Mouse (Mus musculus) neural tube, embryonic 14.5 days (tissue): ENCODE measurements around the gene Zfp541. TPM values are rescaled to one million over a fixed set of nuclear protein-coding genes. Genes with fewer than 3 reads are reported as not detected.
A peak's percentile ranks its signal among the peaks of the same experiment; 100 is the strongest.

Experiments used
- ATAC-seq: fragments of 200-750 bp; cut with Nextera tagmentation; 2 replicates; pipeline ENCODE4 v1.8.0; 2017; ENCODE audit warnings: low read depth, mild to moderate bottlenecking, moderate TSS enrichment, moderate library complexity
- H3K27ac ChIP-seq: fragments of 300-500 bp; sonication (generic); 2 replicates; pipeline ENCODE4 v1.5.1; 2014; ENCODE audit warnings: low read depth, mild to moderate bottlenecking, control low read depth, low read length, moderate library complexity, mixed read lengths
- H3K27me3 ChIP-seq: fragments of 300-500 bp; sonication (generic); 2 replicates; pipeline ENCODE4 v1.6.1; 2014; ENCODE audit warnings: low read length; ENCODE audit not compliant: control insufficient read depth, insufficient read depth
- H3K36me3 ChIP-seq: fragments of 300-500 bp; sonication (generic); 2 replicates; pipeline ENCODE4 v1.6.1; 2014; ENCODE audit warnings: low read length, mixed read lengths; ENCODE audit not compliant: control insufficient read depth, insufficient read depth
- H3K4me1 ChIP-seq: fragments of 300-500 bp; sonication (generic); 2 replicates; pipeline ENCODE4 v1.6.1; 2014; ENCODE audit warnings: low read length; ENCODE audit not compliant: control insufficient read depth, insufficient read depth
- H3K4me2 ChIP-seq: fragments of 300-500 bp; sonication (generic); 2 replicates; pipeline ENCODE4 v1.6.1; 2014; ENCODE audit warnings: mild to moderate bottlenecking, low read depth, low read length, control low read depth
- H3K4me3 ChIP-seq: fragments of 300-500 bp; sonication (generic); 2 replicates; pipeline ENCODE4 v1.5.1; 2014; ENCODE audit warnings: low read depth, low read length, control low read depth, mixed read lengths
- H3K9ac ChIP-seq: fragments of 300-500 bp; sonication (generic); replicated peaks from 2 replicates; pipeline ENCODE4 v1.6.1; 2014; ENCODE audit warnings: low read depth, mild to moderate bottlenecking, control low read depth, low read length, mixed read lengths
- H3K9me3 ChIP-seq: fragments of 300-500 bp; sonication (generic); 2 replicates; pipeline ENCODE4 v1.6.1; 2016; ENCODE audit warnings: low read length; ENCODE audit not compliant: control insufficient read depth
- WGBS: fragments of 180-500 bp; shearing (Covaris S2); extraction: QIAGEN DNeasy Blood & Tissue Kit; methylation state at CpG from one replicate; pipeline ENCODE4 v1.1.7; 2014; 5-methylcytosine and 5-hydroxymethylcytosine counted together
- polyA plus RNA-seq: library from polyadenylated mRNA; unstranded; fragments of >200 nt; fragmentation: Nextera tagmentation; extraction: Ambion mirVana; gene quantifications from 2 replicates; pipeline ENCODE4 v1.2.1, GENCODE M21; 2014

Zfp541 gene
- polyA plus RNA-seq, 1 experiment from 2014 or later, result 0.07 TPM

DNA sequence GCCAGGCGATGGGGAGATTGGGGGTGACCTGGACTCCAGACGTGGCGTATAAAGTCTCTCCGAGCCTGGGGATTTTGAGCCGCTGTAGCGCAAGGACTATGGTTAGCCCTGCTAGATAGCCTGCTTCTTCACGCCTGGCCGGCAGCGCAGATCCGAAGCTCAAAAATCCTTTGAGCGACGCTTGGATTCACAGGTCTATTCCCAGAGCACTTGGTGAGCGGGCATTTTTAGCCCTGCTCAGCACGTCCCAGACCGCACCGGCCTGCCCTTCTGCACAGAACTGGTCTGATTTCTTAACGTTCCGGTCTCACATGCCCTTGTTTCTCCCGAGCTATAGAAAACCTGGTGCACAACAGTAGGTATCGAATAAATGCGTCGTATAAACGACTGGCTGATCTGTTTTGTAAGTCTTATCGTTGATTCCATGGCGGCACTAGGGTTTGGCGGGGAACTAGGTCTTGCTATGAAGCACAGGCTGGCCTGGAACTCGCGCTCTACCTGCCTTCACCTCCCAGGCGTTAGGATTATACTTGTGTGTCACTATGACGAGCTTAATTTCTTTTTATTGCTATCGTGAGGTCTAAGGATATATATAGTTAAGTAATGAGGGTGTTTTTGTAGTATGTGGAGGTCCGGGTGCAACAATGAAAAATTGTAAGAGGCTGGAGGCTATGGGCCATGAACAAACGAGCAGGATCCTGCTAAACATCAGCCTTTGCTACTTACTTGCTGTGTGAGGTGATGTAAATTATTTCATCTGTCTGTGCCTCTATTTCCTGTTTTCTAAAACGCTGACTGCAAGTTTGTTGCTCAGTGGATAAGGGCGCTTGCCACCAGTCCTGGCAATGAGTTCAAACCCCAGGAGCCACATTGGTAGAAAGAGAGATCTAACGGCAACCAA lies 12.7 kb upstream of the Zfp541 start:
- no peaks in the 10 kb centered on the region for H3K9me3 ChIP-seq
- WGBS, result 8% methylated on average over 36 of the region's 36 CpGs
- no peaks in the 10 kb centered on the region for H3K36me3 ChIP-seq
- H3K4me1 ChIP-seq, result peaks cover 36% of the 10 kb centered on the region
- peak overlapping the region; percentile 81 for H3K27ac ChIP-seq
- H3K27me3 ChIP-seq, result no peaks in the 10 kb centered on the region
- peak overlapping the region; percentile 76 for H3K4me2 ChIP-seq
- H3K4me3 ChIP-seq, result peak overlapping the region; percentile 82
- peak; percentile 0; the same call in 1 of the 2 replicates for ATAC-seq
- peak overlapping the region; percentile 100 for H3K9ac ChIP-seq

DNA sequence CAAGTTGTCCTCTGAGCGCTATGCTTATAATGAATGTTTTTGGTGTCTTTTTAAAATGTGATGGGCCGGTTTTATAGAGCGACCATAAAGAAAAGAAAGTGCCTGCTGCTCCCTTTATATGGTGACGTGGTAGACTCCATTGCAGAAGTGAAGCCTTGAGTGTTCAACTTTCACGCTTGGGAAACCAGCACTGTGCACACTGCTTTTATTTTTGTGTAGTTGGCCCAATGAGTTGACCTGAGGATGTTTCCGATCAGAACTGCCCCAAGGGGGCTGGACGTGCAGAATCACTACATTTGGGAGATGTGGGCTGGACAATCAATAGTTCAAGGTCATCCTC lies 12.1 kb upstream of the Zfp541 start:
- H3K27me3 ChIP-seq, result no peaks in the 10 kb centered on the region
- WGBS, result 77% methylated on average over 7 of the region's 7 CpGs
- no peak overlapping the region for H3K9ac ChIP-seq
- H3K9me3 ChIP-seq, result no peaks in the 10 kb centered on the region
- no peaks in the 10 kb centered on the region for H3K36me3 ChIP-seq
- peaks cover 35% of the 10 kb centered on the region for H3K4me1 ChIP-seq
- ATAC-seq, result no peak
- peak overlapping the region; percentile 76 for H3K4me2 ChIP-seq
- H3K4me3 ChIP-seq, result peak overlapping the region; percentile 82
- no peak overlapping the region for H3K27ac ChIP-seq

DNA sequence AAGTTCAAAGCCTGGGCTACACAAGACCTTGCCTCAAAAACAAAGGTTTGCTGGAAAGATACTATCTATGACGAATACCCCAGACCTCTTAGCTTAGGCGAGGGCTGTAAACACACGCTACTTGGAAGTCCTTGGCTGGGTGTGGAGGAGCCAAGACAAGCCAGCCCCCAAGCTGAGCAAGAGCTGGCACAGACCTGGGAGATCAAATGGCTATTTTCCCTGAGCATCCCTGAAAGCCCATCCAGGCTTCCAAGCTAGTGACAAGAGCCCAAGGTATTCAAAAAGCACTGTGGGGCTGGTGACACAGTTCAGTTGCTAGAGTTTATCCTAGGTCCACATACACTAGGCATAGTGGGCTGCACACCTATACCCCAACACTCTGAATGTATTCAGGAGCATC lies 11.0 kb upstream of the Zfp541 start:
- H3K27ac ChIP-seq, result no peak overlapping the region
- H3K4me1 ChIP-seq, result peaks cover 24% of the 10 kb centered on the region
- H3K36me3 ChIP-seq, result no peaks in the 10 kb centered on the region
- ATAC-seq, result no peak
- no peak overlapping the region for H3K4me2 ChIP-seq
- H3K27me3 ChIP-seq, result no peaks in the 10 kb centered on the region
- no peak overlapping the region for H3K9ac ChIP-seq
- H3K9me3 ChIP-seq, result no peaks in the 10 kb centered on the region
- H3K4me3 ChIP-seq, result no peak overlapping the region
- WGBS, result 94% methylated on average over 3 of the region's 3 CpGs

DNA sequence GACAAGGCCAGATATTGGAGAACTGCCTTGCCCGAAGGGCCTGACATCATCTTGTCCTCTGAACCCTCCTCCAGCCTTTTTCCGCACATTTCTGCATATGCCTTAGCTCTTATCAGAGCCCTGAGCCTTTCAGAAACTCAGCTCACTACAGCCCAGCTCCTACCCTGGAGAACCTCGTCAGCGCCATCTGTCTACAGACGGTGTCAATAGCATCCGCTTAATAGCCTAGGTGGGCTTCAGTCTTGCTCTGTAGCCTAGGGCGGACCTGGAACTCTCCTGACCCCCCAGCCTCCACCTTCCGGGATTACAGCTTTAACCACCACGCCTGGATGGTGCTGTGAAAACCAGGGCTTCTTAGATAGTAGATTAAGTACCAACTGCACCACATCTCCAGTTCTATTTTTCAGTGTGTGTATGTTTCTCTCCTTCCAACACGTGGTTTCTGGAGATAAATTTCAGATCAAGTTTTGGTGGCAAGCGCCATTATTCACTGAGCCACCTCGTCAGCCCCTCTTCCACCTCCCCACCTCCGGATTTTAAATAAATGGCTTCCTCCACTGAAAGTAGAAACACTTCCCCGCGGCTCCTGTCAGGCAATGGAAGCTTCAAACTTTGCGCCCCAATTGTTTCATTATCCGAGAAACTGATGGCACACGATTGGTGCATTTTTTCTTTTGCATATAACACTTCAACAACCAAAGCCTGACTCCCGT lies 9.6 kb upstream of the Zfp541 start:
- WGBS, result 8% methylated on average over 19 of the region's 19 CpGs
- peaks cover 18% of the 10 kb centered on the region for H3K4me1 ChIP-seq
- peak overlapping the region; percentile 43 for H3K4me3 ChIP-seq
- peak overlapping the region; percentile 59 for H3K4me2 ChIP-seq
- H3K9me3 ChIP-seq, result no peaks in the 10 kb centered on the region
- H3K9ac ChIP-seq, result no peak overlapping the region; the same call in 1 of the 2 replicates
- H3K27me3 ChIP-seq, result no peaks in the 10 kb centered on the region
- 0 out of 2 replicates have a peak overlapping the region, but pooled peaks have one; percentile 52 for H3K27ac ChIP-seq
- no peaks in the 10 kb centered on the region for H3K36me3 ChIP-seq
- ATAC-seq, result no peak

DNA sequence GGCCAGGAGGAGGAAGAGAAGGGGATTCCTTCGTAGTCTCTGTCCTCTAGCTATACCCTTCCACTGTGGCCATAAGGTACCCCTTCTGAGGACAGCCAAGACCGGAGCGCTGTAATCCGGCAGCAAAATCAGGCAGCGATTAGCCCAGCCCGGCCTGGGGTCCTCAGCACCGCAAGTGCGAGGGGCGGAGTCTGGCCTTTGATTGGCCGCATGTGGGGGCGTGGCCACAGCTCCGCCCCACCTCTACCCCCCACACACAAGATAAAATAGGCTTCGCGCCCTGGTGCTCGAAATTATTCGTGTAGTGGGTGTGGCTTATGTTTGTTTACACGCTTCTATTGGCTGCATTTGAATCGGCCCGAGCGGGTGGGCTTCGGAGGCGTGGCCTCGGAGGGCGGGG lies 8.9 kb upstream of the Zfp541 start:
- Histone ChIP-seq H3K4me1 (peaks cover 18% of the 10 kb centered on the region), H3K9ac (no peak overlapping the region; the same call in 1 of the 2 replicates), H3K4me3 (peak overlapping the region; percentile 43), H3K27ac (0 out of 2 replicates have a peak overlapping the region, but pooled peaks have one; percentile 52), H3K36me3 (no peaks in the 10 kb centered on the region), H3K9me3 (no peaks in the 10 kb centered on the region), H3K4me2 (peak overlapping the region; percentile 59), H3K27me3 (no peaks in the 10 kb centered on the region)
- ATAC-seq, result peak; percentile 87
- WGBS, result under 1% methylated on average over 22 of the region's 24 CpGs

DNA sequence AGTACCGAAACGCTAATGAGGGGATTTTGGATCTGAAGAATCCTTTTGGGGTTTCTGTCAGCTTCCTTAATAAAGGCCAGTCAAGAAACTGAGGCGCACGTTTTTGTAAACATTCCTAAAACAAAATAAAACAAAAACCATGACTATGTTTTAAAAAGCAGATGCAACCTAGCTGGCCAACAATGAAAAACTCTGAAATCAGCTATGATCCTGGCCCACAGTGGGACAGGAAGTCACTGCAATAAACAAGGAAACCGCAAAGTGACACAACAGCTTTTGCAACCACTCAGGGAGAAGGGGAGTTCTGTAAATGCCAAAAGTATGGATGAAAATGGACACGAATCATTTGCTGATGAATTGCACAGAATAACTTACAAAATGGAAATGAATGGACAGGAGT lies 8.5 kb upstream of the Zfp541 start:
- Histone ChIP-seq H3K4me1 (peaks cover 18% of the 10 kb centered on the region), H3K4me3 (peak overlapping the region; percentile 43), H3K9me3 (no peaks in the 10 kb centered on the region), H3K27me3 (no peaks in the 10 kb centered on the region), H3K27ac (0 out of 2 replicates have a peak overlapping the region, but pooled peaks have one; percentile 52), H3K4me2 (peak overlapping the region; percentile 59), H3K36me3 (no peaks in the 10 kb centered on the region), H3K9ac (no peak overlapping the region)
- ATAC-seq, result no peak
- WGBS, result 12% methylated on average over 6 of the region's 6 CpGs

DNA sequence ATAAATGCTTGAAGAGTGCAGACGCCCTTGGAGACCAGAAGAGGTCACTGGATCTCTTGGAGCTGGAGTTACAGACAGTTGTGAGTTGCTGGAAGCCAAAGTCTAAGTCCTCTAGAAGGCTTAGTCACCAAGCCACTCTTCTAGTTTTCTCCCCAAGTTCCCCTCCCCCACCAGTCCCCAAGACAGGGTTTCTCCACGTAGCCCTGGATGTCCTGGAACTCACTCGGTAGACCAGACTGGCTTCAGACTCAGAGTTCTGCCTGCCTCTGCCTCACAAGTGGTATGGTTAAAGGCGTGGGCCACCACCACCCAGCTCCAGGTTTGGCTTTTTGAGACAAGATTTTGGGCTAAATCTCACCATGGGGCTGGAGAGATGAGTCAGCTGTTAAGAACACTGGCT lies 6.6 kb upstream of the Zfp541 start:
- 75% methylated on average over 4 of the region's 4 CpGs for WGBS
- no peaks in the 10 kb centered on the region for H3K27me3 ChIP-seq
- no peak for ATAC-seq
- no peak overlapping the region for H3K27ac ChIP-seq
- H3K9me3 ChIP-seq, result no peaks in the 10 kb centered on the region
- H3K4me1 ChIP-seq, result peaks cover 5% of the 10 kb centered on the region
- no peaks in the 10 kb centered on the region for H3K36me3 ChIP-seq
- H3K4me2 ChIP-seq, result no peak overlapping the region
- no peak overlapping the region for H3K4me3 ChIP-seq
- no peak overlapping the region for H3K9ac ChIP-seq

DNA sequence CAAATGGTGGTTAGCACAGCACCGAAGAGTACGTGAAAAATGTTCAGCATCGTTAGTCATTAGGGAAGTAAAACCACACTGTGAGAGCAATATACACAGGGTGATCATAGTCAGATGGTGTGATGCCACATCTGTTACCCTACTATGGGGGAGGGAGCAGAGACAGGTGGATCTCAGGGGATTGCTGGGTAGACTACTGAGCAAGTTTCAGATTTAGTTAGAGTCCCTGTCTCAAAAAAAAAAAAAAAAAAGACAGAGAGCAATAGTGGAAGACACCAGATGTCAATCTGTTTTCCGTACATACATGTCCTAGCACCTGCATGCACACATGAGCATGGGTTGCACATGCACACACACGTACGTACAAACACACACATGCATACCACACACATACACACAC lies 5.9 kb upstream of the Zfp541 start:
- no peak overlapping the region for H3K4me3 ChIP-seq
- H3K27me3 ChIP-seq, result no peaks in the 10 kb centered on the region
- WGBS, result 77% methylated on average over 6 of the region's 6 CpGs
- peaks cover 3% of the 10 kb centered on the region; the same call in 1 of the 2 replicates for H3K4me1 ChIP-seq
- no peaks in the 10 kb centered on the region for H3K36me3 ChIP-seq
- H3K9ac ChIP-seq, result no peak overlapping the region
- no peak overlapping the region for H3K4me2 ChIP-seq
- no peak overlapping the region for H3K27ac ChIP-seq
- ATAC-seq, result no peak
- H3K9me3 ChIP-seq, result no peaks in the 10 kb centered on the region
